Mouse (Mus musculus) intestine, embryonic 15.5 days (tissue): Measurements from ENCODE around the gene Ccr5. TPM values are rescaled to one million over a fixed set of nuclear protein-coding genes. Genes with fewer than 3 reads are reported as not detected.

ENCODE experiments used
- polyA plus RNA-seq: library from polyadenylated mRNA; unstranded; fragments of >200 nt; fragmentation: Nextera tagmentation; extraction: Ambion mirVana; gene quantifications from 2 replicates; pipeline ENCODE4 v1.2.1, GENCODE M21; 2015

Gene Ccr5
- polyA plus RNA-seq, 1 experiment from 2014 or later, result 1.3 TPM

Other genes starting within 250 kb of the Ccr5 start
- gene Ccr1, start 152.9 kb upstream of the Ccr5 start, polyA plus RNA-seq, result 3.3 and 3.7 TPM in 2 replicates
- gene Ccr1l1, start 143.1 kb upstream of the Ccr5 start, polyA plus RNA-seq, result 0.24 TPM in 1 of 2 replicates, not detected in the other
- gene Ccr3, start 99.6 kb upstream of the Ccr5 start, polyA plus RNA-seq, result 0.10 TPM in 1 of 2 replicates, not detected in the other
- 4.9 and 5.0 TPM in 2 replicates for gene Ccr2, start 19.6 kb upstream of the Ccr5 start, polyA plus RNA-seq
- 14.5 and 15.3 TPM in 2 replicates for gene 2010315B03Rik, start 191.2 kb downstream of the Ccr5 start, polyA plus RNA-seq